Mouse (Mus musculus): Measurements from ENCODE around the gene Bpifb9b.

GRCm38 (mm10) chr2:154339356-154339755 lies 32.3 kb downstream of the Bpifb9b start:
- no peak for TF ChIP-seq CTCF (IDR thresholded peaks at IDR 0.05; ENCODE audit: insufficient read depth, low read depth, low read length)
- no peak for TF ChIP-seq POLR2A (IDR thresholded peaks at IDR 0.05; ENCODE audit: insufficient read depth, low read depth, low read length)

All from olfactory bulb, adult 2 months (tissue).